Mouse (Mus musculus) kidney, postnatal 0 days (tissue): ENCODE data around the gene Nae1. TPM values are rescaled to one million over a fixed set of nuclear protein-coding genes. Genes with fewer than 3 reads are reported as not detected.

Source experiments
- ATAC-seq: fragments of 200-750 bp; cut with Nextera tagmentation; replicated peaks from 2 replicates; pipeline ENCODE4 v1.8.0; 2017; ENCODE audit warnings: low read depth, moderate number of reproducible peaks, moderate TSS enrichment, moderate library complexity; ENCODE audit not compliant: low FRiP score
- DNase-seq: peaks from one replicate; pipeline ENCODE4 v3.0.0-alpha.2; 2016; ENCODE audit warnings: low spot score
- H3K27ac ChIP-seq: fragments of 300-500 bp; sonication (generic); 2 replicates; pipeline ENCODE4 v1.5.1; 2014; ENCODE audit warnings: mild to moderate bottlenecking
- H3K27me3 ChIP-seq: fragments of 300-500 bp; sonication (generic); 2 replicates; pipeline ENCODE4 v1.6.1; 2014; ENCODE audit warnings: low read length, mixed read lengths; ENCODE audit not compliant: insufficient read depth
- H3K36me3 ChIP-seq: fragments of 300-500 bp; sonication (generic); 2 replicates; pipeline ENCODE4 v1.6.1; 2014; ENCODE audit warnings: low read length, mixed read lengths; ENCODE audit not compliant: insufficient read depth
- H3K4me1 ChIP-seq: fragments of 300-500 bp; sonication (generic); replicated peaks from 2 replicates; pipeline ENCODE4 v1.6.1; 2014; ENCODE audit warnings: antibody characterized with exemption, low read length, mixed read lengths; ENCODE audit not compliant: insufficient read depth
- H3K4me2 ChIP-seq: fragments of 300-500 bp; sonication (generic); 2 replicates; pipeline ENCODE4 v1.6.1; 2014; ENCODE audit warnings: mild to moderate bottlenecking, low read length, moderate library complexity, mixed read lengths
- H3K4me3 ChIP-seq: fragments of 300-500 bp; sonication (generic); replicated peaks from 2 replicates; pipeline ENCODE4 v1.5.1; 2014; ENCODE audit warnings: low read depth, low read length
- H3K9ac ChIP-seq: fragments of 300-500 bp; sonication (generic); 2 replicates; pipeline ENCODE4 v1.6.1; 2014; ENCODE audit warnings: low read depth, low read length
- H3K9me3 ChIP-seq: fragments of 300-500 bp; sonication (generic); replicated peaks from 2 replicates; pipeline ENCODE4 v1.6.1; 2016; ENCODE audit warnings: low read length, inconsistent platforms, mixed read lengths
- CTCF ChIP-seq: IDR thresholded peaks from 2 replicates; pipeline ENCODE4 v1.5.1; 2016; ENCODE audit warnings: antibody characterized with exemption, low read depth, mild to moderate bottlenecking, moderate library complexity
- WGBS: fragments of 180-500 bp; shearing (Covaris S2); extraction: QIAGEN DNeasy Blood & Tissue Kit; methylation state at CpG from one replicate; pipeline ENCODE4 v1.1.7; 2014; 5-methylcytosine and 5-hydroxymethylcytosine counted together
- polyA plus RNA-seq: library from polyadenylated mRNA; unstranded; fragments of >200 nt; fragmentation: Nextera tagmentation; extraction: Ambion mirVana; gene quantifications from 2 replicates; pipeline ENCODE4 v1.2.1, GENCODE M21; 2015

Nae1 gene
- polyA plus RNA-seq, 1 experiment from 2014 or later: 87.8 TPM

DNA sequence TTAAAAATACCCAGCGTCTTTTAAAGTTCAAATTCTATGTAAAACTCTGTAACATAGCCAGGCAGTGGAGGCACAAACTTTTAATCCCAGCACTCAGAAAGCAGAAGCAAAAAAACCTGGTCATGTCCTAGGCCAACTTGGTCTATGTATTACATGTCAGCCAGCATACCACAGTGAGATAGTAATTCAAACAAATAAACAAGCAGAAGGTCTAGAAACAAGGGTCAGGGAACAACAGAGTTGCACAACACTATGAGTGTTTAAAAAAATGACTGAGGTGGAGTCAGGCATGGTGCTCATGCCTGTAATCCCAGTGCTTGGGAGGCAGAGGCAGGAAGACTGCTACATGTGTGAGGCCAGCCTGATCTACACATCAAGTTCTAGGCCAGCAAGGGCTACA, 55.3 kb downstream of the Nae1 start:
- H3K4me1 ChIP-seq: no peaks in the 10 kb centered on the region
- no peak overlapping the region for H3K27ac ChIP-seq
- H3K9me3 ChIP-seq: no peaks in the 10 kb centered on the region
- DNase-seq: no peak
- no peak overlapping the region for H3K4me3 ChIP-seq
- no peak overlapping the region for H3K9ac ChIP-seq
- TF ChIP-seq CTCF: no peak
- no peak overlapping the region for H3K4me2 ChIP-seq
- no peaks in the 10 kb centered on the region for H3K36me3 ChIP-seq
- ATAC-seq: no peak
- 79% methylated on average over 1 of the region's 1 CpGs for WGBS
- H3K27me3 ChIP-seq: no peaks in the 10 kb centered on the region

GRCm38 (mm10) chr8:104472465-104472864, 62.0 kb downstream of the Nae1 start:
- no peak overlapping the region for H3K4me2 ChIP-seq
- no peak for DNase-seq
- H3K27me3 ChIP-seq: no peaks in the 10 kb centered on the region
- no peak overlapping the region for H3K27ac ChIP-seq
- H3K9me3 ChIP-seq: no peaks in the 10 kb centered on the region
- no peaks in the 10 kb centered on the region for H3K4me1 ChIP-seq
- TF ChIP-seq CTCF: no peak
- H3K36me3 ChIP-seq: no peaks in the 10 kb centered on the region
- H3K4me3 ChIP-seq: no peak overlapping the region
- WGBS: 76% methylated on average over 3 of the region's 3 CpGs
- H3K9ac ChIP-seq: no peak overlapping the region
- ATAC-seq: no peak

DNA sequence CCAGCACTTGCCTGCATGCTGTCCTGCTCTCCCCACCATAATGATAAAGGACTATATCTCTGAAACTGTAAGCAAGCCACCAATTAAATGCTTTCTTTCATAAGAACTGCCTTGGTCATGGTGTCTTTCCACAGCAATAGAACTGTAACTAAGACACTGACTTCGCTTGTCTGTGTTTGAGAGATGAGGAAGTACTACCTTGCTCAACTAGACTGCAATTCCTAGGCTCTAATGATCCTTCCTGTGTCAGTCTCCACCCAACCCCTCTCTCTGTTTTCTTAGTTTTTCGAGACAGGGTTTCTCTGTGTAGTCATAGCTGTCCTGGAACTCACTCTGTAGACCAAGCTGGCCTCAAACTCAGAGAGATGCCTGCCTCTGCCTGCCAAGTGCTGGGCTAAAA, 67.0 kb downstream of the Nae1 start:
- Histone ChIP-seq H3K9me3 (no peaks in the 10 kb centered on the region), H3K27me3 (no peaks in the 10 kb centered on the region), H3K27ac (no peak overlapping the region), H3K4me2 (no peak overlapping the region), H3K36me3 (no peaks in the 10 kb centered on the region), H3K4me1 (no peaks in the 10 kb centered on the region), H3K9ac (no peak overlapping the region), H3K4me3 (no peak overlapping the region)
- WGBS: 73% methylated on average over 2 of the region's 2 CpGs
- DNase-seq (no peak), ATAC-seq (no peak)
- no peak for TF ChIP-seq CTCF

Other genes starting within 250 kb of the Nae1 start
- gene Cmtm2a, start 241.5 kb downstream of the Nae1 start, polyA plus RNA-seq: not detected in 2 replicates
- gene Gm45711, start 224.6 kb downstream of the Nae1 start, polyA plus RNA-seq: not detected in 2 replicates
- not detected in 2 replicates for gene Cmtm1, start 224.5 kb downstream of the Nae1 start, polyA plus RNA-seq
- not detected in 2 replicates for gene Gm11020, start 213.1 kb downstream of the Nae1 start, polyA plus RNA-seq
- not detected in 2 replicates for gene Cmtm2b, start 212.4 kb downstream of the Nae1 start, polyA plus RNA-seq
- gene Cmtm3, start 195.2 kb downstream of the Nae1 start, polyA plus RNA-seq: 125 and 132 TPM in 2 replicates
- 4.5 and 4.7 TPM in 2 replicates for gene Cmtm4, start 138.8 kb downstream of the Nae1 start, polyA plus RNA-seq
- gene Dync1li2, start 91.6 kb downstream of the Nae1 start, polyA plus RNA-seq: 34.4 and 37.5 TPM in 2 replicates
- 0.52 and 0.54 TPM in 2 replicates for gene Terb1, start 24.7 kb downstream of the Nae1 start, polyA plus RNA-seq
- 5.2 and 5.8 TPM in 2 replicates for gene Car7, start 52 bp upstream of the Nae1 start, polyA plus RNA-seq
- gene Pdp2, start 56.8 kb upstream of the Nae1 start, polyA plus RNA-seq: 12.6 and 14.5 TPM in 2 replicates
- 439 and 476 TPM in 2 replicates for gene Cdh16, start 89.8 kb upstream of the Nae1 start, polyA plus RNA-seq
- 13.5 and 15.7 TPM in 2 replicates for gene Rrad, start 96.7 kb upstream of the Nae1 start, polyA plus RNA-seq
- 92.7 and 93.0 TPM in 2 replicates for gene Ciao2b, start 107.3 kb upstream of the Nae1 start, polyA plus RNA-seq
- 0.22 and 0.24 TPM in 2 replicates for gene Ces2a, start 199.4 kb upstream of the Nae1 start, polyA plus RNA-seq